Mouse (Mus musculus) G1E (cell line): ENCODE measurements at regions not wholly inside any gene's neighbourhood (a gene's known extent, or its start where the extent isn't known, plus 50 kb on each side); places are given as distances from the start of the nearest gene placed in this dataset.

Source experiments
- ATAC-seq: 2 replicates; pipeline ENCODE4 v1.8.0; 2016; ENCODE audit warnings: mild to moderate bottlenecking; ENCODE audit not compliant: insufficient number of reproducible peaks, poor library complexity, low FRiP score, severe bottlenecking; ENCODE audit errors: extremely low read depth
- DNase-seq: peaks from one replicate; pipeline ENCODE4 v3.0.0; 2012; ENCODE audit warnings: low spot score
- H3K27me3 ChIP-seq: 2 replicates; pipeline ENCODE4 v1.6.1; 2012; ENCODE audit warnings: mild to moderate bottlenecking, low read length, inconsistent platforms; ENCODE audit not compliant: insufficient read depth
- H3K36me3 ChIP-seq: replicated peaks from 2 replicates; pipeline ENCODE3; 2012; ENCODE audit warnings: mild to moderate bottlenecking, inconsistent platforms
- H3K4me1 ChIP-seq: 2 replicates; pipeline ENCODE4 v1.6.1; 2012; ENCODE audit warnings: low read depth, low read length, inconsistent platforms, mixed read lengths; ENCODE audit not compliant: insufficient read depth
- H3K4me3 ChIP-seq: 2 replicates; pipeline ENCODE4 v1.5.1; 2012; ENCODE audit warnings: low read depth, mild to moderate bottlenecking, inconsistent platforms, low read length, moderate library complexity, mixed read lengths
- H3K9me3 ChIP-seq: replicated peaks from 2 replicates; pipeline ENCODE4 v1.6.1; 2012; ENCODE audit warnings: inconsistent platforms
- CTCF ChIP-seq: IDR thresholded peaks from 2 replicates; pipeline ENCODE4 v1.5.1; 2012; ENCODE audit warnings: low read depth, low read length, inconsistent platforms, mixed read lengths
- GATA1 ChIP-seq: IDR thresholded peaks from 2 replicates; pipeline ENCODE4 v1.6.1; 2012; ENCODE audit warnings: borderline replicate concordance, low read length, inconsistent platforms, mixed read lengths
- GATA2 ChIP-seq: IDR thresholded peaks from 2 replicates; pipeline ENCODE4 v1.6.1; 2012; ENCODE audit warnings: low read depth, low read length, inconsistent platforms, borderline replicate concordance
- POLR2AphosphoS5 ChIP-seq: IDR thresholded peaks from 2 replicates; pipeline ENCODE4 v1.6.1; 2012; ENCODE audit warnings: low read depth, low read length, inconsistent platforms; ENCODE audit not compliant: insufficient replicate concordance
- TAL1 ChIP-seq: conservative IDR thresholded peaks from 2 replicates; pipeline ENCODE4 v1.6.1; 2012; ENCODE audit warnings: low read depth, low read length, inconsistent platforms, mixed read lengths

- Histone ChIP-seq H3K27me3 (no peaks in the 10 kb centered on the region), H3K4me3 (no peak overlapping the region), H3K36me3 (no peaks in the 10 kb centered on the region), H3K9me3 (peaks cover 55% of the 10 kb centered on the region), H3K4me1 (no peaks in the 10 kb centered on the region)
- ATAC-seq (no peak), DNase-seq (no peak)
- TF ChIP-seq CTCF (no peak), POLR2AphosphoS5 (no peak), GATA1 (no peak), GATA2 (no peak), TAL1 (no peak)
Measured at GRCm38 (mm10) chr6:100970810-100971447, 137.5 kb downstream of the Ppp4r2 start.

DNA sequence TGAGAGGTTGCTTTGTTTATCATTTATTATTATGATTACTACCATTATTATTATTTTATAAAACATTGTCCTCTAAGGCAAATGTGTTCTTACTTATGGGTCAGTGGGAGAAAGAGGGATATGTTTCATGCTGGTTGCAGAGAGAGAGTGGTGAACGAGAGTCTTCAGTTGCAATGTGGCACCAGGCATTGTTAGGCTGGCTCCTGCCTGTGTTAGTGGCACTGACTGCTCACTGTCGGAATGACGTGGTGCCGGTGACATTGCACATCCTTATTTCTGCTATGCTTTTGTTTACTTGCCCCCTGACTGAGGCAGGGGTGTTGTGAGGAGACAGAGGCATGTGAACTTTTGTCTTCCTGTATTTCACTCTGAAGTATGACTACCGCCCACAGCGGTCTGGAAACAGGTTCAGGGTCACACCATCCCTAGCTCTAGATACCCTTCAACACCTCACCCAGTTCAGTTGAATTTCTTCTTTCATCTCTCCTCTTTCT lies 138.1 kb downstream of the Ppp4r2 start:
- Histone ChIP-seq H3K4me1 (no peaks in the 10 kb centered on the region), H3K4me3 (no peak overlapping the region), H3K36me3 (no peaks in the 10 kb centered on the region), H3K27me3 (no peaks in the 10 kb centered on the region), H3K9me3 (peaks cover 55% of the 10 kb centered on the region)
- no peak for TF ChIP-seq CTCF
- no peak for TF ChIP-seq TAL1
- TF ChIP-seq GATA1: no peak
- ATAC-seq: no peak
- no peak for DNase-seq

DNA sequence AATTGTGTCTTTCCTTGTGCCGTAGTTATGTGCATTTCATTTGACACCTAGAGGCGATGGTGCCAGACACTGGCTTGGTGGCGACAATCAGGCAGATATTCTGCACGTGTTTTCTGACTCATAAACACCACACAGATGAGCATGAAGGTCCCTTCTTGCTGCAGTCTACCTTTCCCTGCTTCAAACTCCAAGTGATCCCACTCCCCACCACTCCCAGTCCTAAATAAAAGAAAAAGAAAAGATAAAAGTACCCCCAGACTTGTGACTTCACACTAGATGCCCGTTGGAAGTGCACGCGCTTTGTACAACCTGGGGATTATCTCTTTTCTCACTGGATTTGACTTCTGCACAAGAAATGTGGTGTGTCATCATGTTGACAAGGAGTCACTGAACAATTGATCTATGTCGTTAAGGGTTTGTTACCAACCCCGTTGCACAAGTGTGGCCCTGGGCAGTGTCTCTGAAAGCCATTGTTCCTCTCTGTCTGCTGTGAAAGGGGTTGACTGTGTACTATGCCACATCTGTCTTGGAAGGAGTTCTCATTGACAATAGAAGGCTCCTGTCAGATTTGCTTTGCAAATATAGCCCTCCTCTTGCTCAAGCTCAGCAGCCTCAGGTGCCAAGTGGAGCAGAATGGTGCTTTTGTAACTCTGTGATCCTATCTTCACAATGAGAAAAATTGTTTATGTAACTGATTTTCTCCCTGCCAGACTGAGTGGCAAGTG lies 140.1 kb downstream of the Ppp4r2 start:
- DNase-seq (no peak), ATAC-seq (no peak)
- Histone ChIP-seq H3K36me3 (no peaks in the 10 kb centered on the region), H3K4me1 (no peaks in the 10 kb centered on the region), H3K4me3 (no peak overlapping the region), H3K27me3 (no peaks in the 10 kb centered on the region), H3K9me3 (peaks cover 54% of the 10 kb centered on the region)
- TF ChIP-seq POLR2AphosphoS5: no peak
- TF ChIP-seq TAL1: no peak
- TF ChIP-seq CTCF: no peak
- no peak for TF ChIP-seq GATA2
- TF ChIP-seq GATA1: no peak

DNA sequence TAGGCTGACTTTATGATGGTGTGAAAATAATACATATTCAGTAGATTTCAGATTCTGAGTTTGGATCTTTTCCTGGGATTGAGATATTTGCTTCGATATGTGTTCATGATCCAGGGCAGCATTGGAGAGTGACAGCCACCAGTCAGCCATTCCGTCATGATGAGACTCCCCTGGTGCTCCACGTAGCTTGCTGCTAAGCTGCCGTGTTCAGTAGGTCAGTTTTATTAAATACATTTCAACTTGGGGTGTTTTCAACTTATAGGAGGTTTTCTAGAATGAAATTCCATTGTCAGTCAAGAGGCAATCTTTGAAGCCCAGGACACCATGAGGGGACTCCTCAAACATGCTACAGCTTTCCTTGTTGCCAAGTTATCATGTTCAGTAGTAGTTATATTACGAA lies 141.3 kb downstream of the Ppp4r2 start:
- H3K27me3 ChIP-seq: no peaks in the 10 kb centered on the region
- no peak for TF ChIP-seq GATA1
- no peak for TF ChIP-seq TAL1
- no peak for TF ChIP-seq GATA2
- no peak for TF ChIP-seq CTCF
- no peak for TF ChIP-seq POLR2AphosphoS5
- no peaks in the 10 kb centered on the region for H3K36me3 ChIP-seq
- DNase-seq (no peak), ATAC-seq (no peak)
- H3K9me3 ChIP-seq: peaks cover 55% of the 10 kb centered on the region
- H3K4me1 ChIP-seq: no peaks in the 10 kb centered on the region
- no peak overlapping the region for H3K4me3 ChIP-seq

DNA sequence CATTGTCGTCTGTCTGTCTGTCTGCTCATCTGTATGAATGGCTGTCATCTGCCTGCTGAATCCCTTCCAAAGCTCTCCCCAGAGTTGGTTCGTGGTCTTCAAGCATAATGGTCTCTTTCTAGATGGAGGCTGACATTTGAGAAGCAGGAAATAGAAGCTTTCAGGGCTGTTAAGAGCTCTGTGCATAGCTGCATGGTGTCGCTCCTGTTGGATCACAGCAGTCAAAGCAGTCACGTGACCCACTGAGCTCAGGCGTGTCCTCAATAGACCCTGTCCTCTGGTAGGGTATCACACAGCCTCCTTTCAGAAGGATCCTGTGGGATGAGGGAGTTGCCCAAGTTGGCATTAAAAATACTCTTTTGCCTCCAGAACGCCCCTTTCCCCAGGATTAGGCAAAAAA lies 142.4 kb downstream of the Ppp4r2 start:
- Histone ChIP-seq H3K4me1 (no peaks in the 10 kb centered on the region), H3K36me3 (no peaks in the 10 kb centered on the region), H3K4me3 (no peak overlapping the region), H3K27me3 (no peaks in the 10 kb centered on the region), H3K9me3 (peaks cover 53% of the 10 kb centered on the region)
- ATAC-seq: no peak
- TF ChIP-seq CTCF: no peak
- no peak for TF ChIP-seq GATA1
- no peak for DNase-seq

DNA sequence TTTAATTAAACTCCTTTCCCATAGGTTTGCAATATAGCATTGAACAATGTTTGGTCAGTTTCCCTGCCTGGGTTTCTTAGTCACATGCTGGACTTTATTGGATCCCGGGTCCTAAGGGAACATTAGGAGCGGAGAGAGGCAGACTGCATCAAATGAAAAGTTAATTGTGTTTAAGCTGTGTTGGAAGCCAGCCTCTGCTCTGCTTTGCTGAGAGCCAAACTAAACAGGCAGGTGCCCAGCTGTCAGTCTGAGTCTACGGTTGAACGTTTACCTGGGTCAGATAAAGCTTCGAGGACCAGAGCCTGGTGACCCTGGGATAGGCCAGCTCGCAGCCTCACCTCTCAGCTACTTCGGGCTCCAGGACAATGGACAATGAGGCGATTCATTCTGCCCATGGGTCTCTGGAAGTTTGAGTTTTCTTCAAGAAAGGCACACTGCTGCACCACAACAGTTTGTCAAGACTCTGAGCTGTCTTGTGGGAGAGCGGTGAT lies 143.8 kb downstream of the Ppp4r2 start:
- TF ChIP-seq GATA2: no peak
- TF ChIP-seq CTCF: no peak
- no peak for TF ChIP-seq GATA1
- TF ChIP-seq TAL1: no peak
- no peak for TF ChIP-seq POLR2AphosphoS5

More for the DNA sequence above, 143.8 kb downstream of the Ppp4r2 start:
- H3K4me3 ChIP-seq: no peak overlapping the region
- no peak for DNase-seq
- H3K4me1 ChIP-seq: no peaks in the 10 kb centered on the region
- H3K27me3 ChIP-seq: no peaks in the 10 kb centered on the region
- no peak for ATAC-seq
- H3K9me3 ChIP-seq: peaks cover 52% of the 10 kb centered on the region
- H3K36me3 ChIP-seq: no peaks in the 10 kb centered on the region
